Mouse (Mus musculus): Measurements from ENCODE around the gene Hsdl1. TPM values are rescaled to one million over a fixed set of nuclear protein-coding genes. Genes with fewer than 3 reads are reported as not detected.
A peak's percentile ranks its signal among the peaks of the same experiment; 100 is the strongest.

Gene Hsdl1
- polyA plus RNA-seq, 1 experiment from 2014 or later = 40.8 TPM

- Histone ChIP-seq H3K4me1 (ENCODE audit: control insufficient read depth in 2 of 2, insufficient read depth in 2 of 2, low read length in 2 of 2) (0 out of 4 replicates have a peak, but pooled peaks cover 0 to 9% of the 10 kb centered on the region in 2 experiments), H3K9ac (ENCODE audit: low read length) (no peak overlapping the region), H3K36me3 (ENCODE audit: control insufficient read depth, insufficient read depth, low read length) (peaks cover 95% of the 10 kb centered on the region), H3K27me3 (ENCODE audit: control insufficient read depth, insufficient read depth, low read length) (no peaks in the 10 kb centered on the region), H3K4me2 (ENCODE audit: low read length) (no peak overlapping the region), H3K27ac (replicated peaks in 1 of 2; ENCODE audit: control insufficient read depth in 1 of 2, insufficient read depth in 1 of 2, low read depth in 2 of 2, low read length in 2 of 2) (no peak overlapping the region), H3K9me3 (ENCODE audit: control insufficient read depth, low read length) (no peaks in the 10 kb centered on the region), H3K4me3 (ENCODE audit: control insufficient read depth in 1 of 2, insufficient read depth in 1 of 2, low read depth in 1 of 2, low read length in 2 of 2) (no peak overlapping the region)
- WGBS = 54% methylated on average over 6 of the region's 6 CpGs
- ATAC-seq (ENCODE audit: insufficient number of reproducible peaks, insufficient read depth, low FRiP score, low read depth) = no peak; the same call in 1 of the 2 replicates
Observed at GRCm38 (mm10) chr8:119530937-119531336, 44.0 kb downstream of the Hsdl1 start.

- Histone ChIP-seq H3K36me3 (ENCODE audit: control insufficient read depth, insufficient read depth, low read length) (peaks cover 95% of the 10 kb centered on the region), H3K9me3 (ENCODE audit: control insufficient read depth, low read length) (no peaks in the 10 kb centered on the region), H3K27ac (replicated peaks in 1 of 2; ENCODE audit: control insufficient read depth in 1 of 2, insufficient read depth in 1 of 2, low read depth in 2 of 2, low read length in 2 of 2) (no peak overlapping the region), H3K4me3 (ENCODE audit: control insufficient read depth in 1 of 2, insufficient read depth in 1 of 2, low read depth in 1 of 2, low read length in 2 of 2) (no peak overlapping the region), H3K27me3 (ENCODE audit: control insufficient read depth, insufficient read depth, low read length) (no peaks in the 10 kb centered on the region), H3K4me2 (ENCODE audit: low read length) (no peak overlapping the region), H3K4me1 (ENCODE audit: control insufficient read depth in 2 of 2, insufficient read depth in 2 of 2, low read length in 2 of 2) (0 out of 4 replicates have a peak, but pooled peaks cover 0 to 9% of the 10 kb centered on the region in 2 experiments), H3K9ac (ENCODE audit: low read length) (no peak overlapping the region)
- WGBS = 84% methylated on average over 7 of the region's 7 CpGs
- ATAC-seq (ENCODE audit: insufficient number of reproducible peaks, insufficient read depth, low FRiP score, low read depth) = no peak
Observed at GRCm38 (mm10) chr8:119528762-119529161, 46.2 kb downstream of the Hsdl1 start.

DNA sequence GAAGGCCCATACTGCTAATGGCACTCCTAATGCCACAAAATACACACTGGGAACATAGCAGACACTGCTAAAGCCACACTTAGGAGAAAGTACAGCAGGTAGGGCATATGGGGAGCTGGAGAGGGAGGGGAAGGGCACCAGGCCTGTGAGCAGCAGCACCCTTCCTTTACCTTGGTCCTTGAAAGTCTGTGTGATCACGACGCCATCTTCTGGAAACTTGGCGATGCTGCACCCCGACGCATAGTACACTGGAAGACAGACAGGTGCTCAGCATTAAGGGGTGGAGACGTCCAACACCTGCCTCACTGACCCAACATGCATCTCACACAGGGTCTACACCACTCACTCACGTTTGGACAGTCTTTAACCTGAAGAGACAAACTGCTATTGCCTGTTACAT, 54.9 kb downstream of the Hsdl1 start:
- ATAC-seq (ENCODE audit: insufficient number of reproducible peaks, insufficient read depth, low FRiP score, low read depth) = no peak
- no peak overlapping the region for H3K9ac ChIP-seq (ENCODE audit: low read length)
- H3K36me3 ChIP-seq (ENCODE audit: control insufficient read depth, insufficient read depth, low read length) = peaks cover 99% of the 10 kb centered on the region
- no peak overlapping the region for H3K27ac ChIP-seq (replicated peaks in 1 of 2; ENCODE audit: control insufficient read depth in 1 of 2, insufficient read depth in 1 of 2, low read depth in 2 of 2, low read length in 2 of 2)
- no peak overlapping the region for H3K4me3 ChIP-seq (ENCODE audit: control insufficient read depth in 1 of 2, insufficient read depth in 1 of 2, low read depth in 1 of 2, low read length in 2 of 2)
- WGBS = 72% methylated on average over 7 of the region's 7 CpGs
- no peaks in the 10 kb centered on the region for H3K9me3 ChIP-seq (ENCODE audit: control insufficient read depth, low read length)
- no peak overlapping the region for H3K4me2 ChIP-seq (ENCODE audit: low read length)
- H3K4me1 ChIP-seq (ENCODE audit: control insufficient read depth in 2 of 2, insufficient read depth in 2 of 2, low read length in 2 of 2) = no peaks in the 10 kb centered on the region
- H3K27me3 ChIP-seq (ENCODE audit: control insufficient read depth, insufficient read depth, low read length) = no peaks in the 10 kb centered on the region

GRCm38 (mm10) chr8:119516674-119517073, 58.3 kb downstream of the Hsdl1 start:
- H3K9me3 ChIP-seq (ENCODE audit: control insufficient read depth, low read length) = no peaks in the 10 kb centered on the region
- H3K4me2 ChIP-seq (ENCODE audit: low read length) = no peak overlapping the region

GRCm38 (mm10) chr8:119515767-119516166, 59.2 kb downstream of the Hsdl1 start:
- peaks cover 99% of the 10 kb centered on the region for H3K36me3 ChIP-seq (ENCODE audit: control insufficient read depth, insufficient read depth, low read length)

More at GRCm38 (mm10) chr8:119516674-119517073, 58.3 kb downstream of the Hsdl1 start:
- ATAC-seq (ENCODE audit: insufficient number of reproducible peaks, insufficient read depth, low FRiP score, low read depth) = no peak
- H3K9ac ChIP-seq (ENCODE audit: low read length) = no peak overlapping the region
- peaks cover 100% of the 10 kb centered on the region for H3K36me3 ChIP-seq (ENCODE audit: control insufficient read depth, insufficient read depth, low read length)
- H3K27me3 ChIP-seq (ENCODE audit: control insufficient read depth, insufficient read depth, low read length) = no peaks in the 10 kb centered on the region
- no peaks in the 10 kb centered on the region for H3K4me1 ChIP-seq (ENCODE audit: control insufficient read depth in 2 of 2, insufficient read depth in 2 of 2, low read length in 2 of 2)
- no peak overlapping the region for H3K27ac ChIP-seq (replicated peaks in 1 of 2; ENCODE audit: control insufficient read depth in 1 of 2, insufficient read depth in 1 of 2, low read depth in 2 of 2, low read length in 2 of 2)
- 53% methylated on average over 5 of the region's 5 CpGs for WGBS
- no peak overlapping the region for H3K4me3 ChIP-seq (ENCODE audit: control insufficient read depth in 1 of 2, insufficient read depth in 1 of 2, low read depth in 1 of 2, low read length in 2 of 2)

GRCm38 (mm10) chr8:119514940-119515339, 60.0 kb downstream of the Hsdl1 start:
- Histone ChIP-seq H3K4me3 (ENCODE audit: control insufficient read depth in 1 of 2, insufficient read depth in 1 of 2, low read depth in 1 of 2, low read length in 2 of 2) (no peak overlapping the region), H3K27ac (replicated peaks in 1 of 2; ENCODE audit: control insufficient read depth in 1 of 2, insufficient read depth in 1 of 2, low read depth in 2 of 2, low read length in 2 of 2) (no peak overlapping the region), H3K36me3 (ENCODE audit: control insufficient read depth, insufficient read depth, low read length) (peaks cover 99% of the 10 kb centered on the region), H3K9me3 (ENCODE audit: control insufficient read depth, low read length) (no peaks in the 10 kb centered on the region), H3K9ac (ENCODE audit: low read length) (no peak overlapping the region), H3K4me1 (ENCODE audit: control insufficient read depth in 2 of 2, insufficient read depth in 2 of 2, low read length in 2 of 2) (no peaks in the 10 kb centered on the region), H3K4me2 (ENCODE audit: low read length) (no peak overlapping the region), H3K27me3 (ENCODE audit: control insufficient read depth, insufficient read depth, low read length) (no peaks in the 10 kb centered on the region)
- no peak for ATAC-seq (ENCODE audit: insufficient number of reproducible peaks, insufficient read depth, low FRiP score, low read depth)
- 80% methylated on average over 3 of the region's 3 CpGs for WGBS

More at GRCm38 (mm10) chr8:119515767-119516166, 59.2 kb downstream of the Hsdl1 start:
- no peak overlapping the region for H3K4me2 ChIP-seq (ENCODE audit: low read length)
- H3K4me1 ChIP-seq (ENCODE audit: control insufficient read depth in 2 of 2, insufficient read depth in 2 of 2, low read length in 2 of 2) = no peaks in the 10 kb centered on the region
- H3K27ac ChIP-seq (replicated peaks in 1 of 2; ENCODE audit: control insufficient read depth in 1 of 2, insufficient read depth in 1 of 2, low read depth in 2 of 2, low read length in 2 of 2) = no peak overlapping the region
- WGBS = 79% methylated on average over 3 of the region's 3 CpGs
- ATAC-seq (ENCODE audit: insufficient number of reproducible peaks, insufficient read depth, low FRiP score, low read depth) = no peak
- no peak overlapping the region for H3K4me3 ChIP-seq (ENCODE audit: control insufficient read depth in 1 of 2, insufficient read depth in 1 of 2, low read depth in 1 of 2, low read length in 2 of 2)
- no peak overlapping the region for H3K9ac ChIP-seq (ENCODE audit: low read length)
- no peaks in the 10 kb centered on the region for H3K9me3 ChIP-seq (ENCODE audit: control insufficient read depth, low read length)
- no peaks in the 10 kb centered on the region for H3K27me3 ChIP-seq (ENCODE audit: control insufficient read depth, insufficient read depth, low read length)

GRCm38 (mm10) chr8:119513405-119513804, 61.6 kb downstream of the Hsdl1 start:
- H3K9ac ChIP-seq (ENCODE audit: low read length) = no peak overlapping the region
- 66% methylated on average over 4 of the region's 4 CpGs for WGBS

More at GRCm38 (mm10) chr8:119513405-119513804, 61.6 kb downstream of the Hsdl1 start:
- Histone ChIP-seq H3K4me3 (ENCODE audit: control insufficient read depth in 1 of 2, insufficient read depth in 1 of 2, low read depth in 1 of 2, low read length in 2 of 2) (no peak overlapping the region), H3K4me1 (ENCODE audit: control insufficient read depth in 2 of 2, insufficient read depth in 2 of 2, low read length in 2 of 2) (no peaks in the 10 kb centered on the region), H3K27me3 (ENCODE audit: control insufficient read depth, insufficient read depth, low read length) (no peaks in the 10 kb centered on the region), H3K27ac (replicated peaks in 1 of 2; ENCODE audit: control insufficient read depth in 1 of 2, insufficient read depth in 1 of 2, low read depth in 2 of 2, low read length in 2 of 2) (no peak overlapping the region), H3K9me3 (ENCODE audit: control insufficient read depth, low read length) (no peaks in the 10 kb centered on the region), H3K36me3 (ENCODE audit: control insufficient read depth, insufficient read depth, low read length) (peaks cover 99% of the 10 kb centered on the region), H3K4me2 (ENCODE audit: low read length) (no peak overlapping the region)
- 0 out of 2 replicates have a peak, but pooled peaks have one; percentile 14 for ATAC-seq (ENCODE audit: insufficient number of reproducible peaks, insufficient read depth, low FRiP score, low read depth)

Data from heart, embryonic 14.5 days (tissue).